Mouse (Mus musculus) large intestine, adult 2 months (tissue): ENCODE data around the gene Skint8. TPM values are rescaled to one million over a fixed set of nuclear protein-coding genes. Genes with fewer than 3 reads are reported as not detected.
"Not testable (repeated sequence)": the region's sequence is repeated elsewhere in the genome, so short reads cannot be mapped to it uniquely, and the experiment has no call there.

Experiments used
- DNase-seq: peaks from one replicate; pipeline ENCODE4 v3.0.0-alpha.2; 2012; ENCODE audit warnings: low read depth, low spot score
- WGBS: fragments of 180-500 bp; shearing (Covaris S2); methylation state at CpG from one replicate; pipeline ENCODE4 v1.1.7; 2018; 5-methylcytosine and 5-hydroxymethylcytosine counted together
- polyA plus RNA-seq: library from polyadenylated mRNA; depleted of rRNA; stranded (reverse); fragments of >200 nt; gene quantifications from 2 replicates; pipeline ENCODE4 v1.2.3, GENCODE M21; 2012; rRNA removed

The Skint8 gene
- polyA plus RNA-seq: not detected in 2 replicates

GRCm38 (mm10) chr4:111919092-111919491 is at the start of gene Skint8:
Skint8 (plus strand) TSS chr4:111919392.
- WGBS: 93% methylated on average over 1 of the region's 1 CpGs
- DNase-seq: no peak

DNA sequence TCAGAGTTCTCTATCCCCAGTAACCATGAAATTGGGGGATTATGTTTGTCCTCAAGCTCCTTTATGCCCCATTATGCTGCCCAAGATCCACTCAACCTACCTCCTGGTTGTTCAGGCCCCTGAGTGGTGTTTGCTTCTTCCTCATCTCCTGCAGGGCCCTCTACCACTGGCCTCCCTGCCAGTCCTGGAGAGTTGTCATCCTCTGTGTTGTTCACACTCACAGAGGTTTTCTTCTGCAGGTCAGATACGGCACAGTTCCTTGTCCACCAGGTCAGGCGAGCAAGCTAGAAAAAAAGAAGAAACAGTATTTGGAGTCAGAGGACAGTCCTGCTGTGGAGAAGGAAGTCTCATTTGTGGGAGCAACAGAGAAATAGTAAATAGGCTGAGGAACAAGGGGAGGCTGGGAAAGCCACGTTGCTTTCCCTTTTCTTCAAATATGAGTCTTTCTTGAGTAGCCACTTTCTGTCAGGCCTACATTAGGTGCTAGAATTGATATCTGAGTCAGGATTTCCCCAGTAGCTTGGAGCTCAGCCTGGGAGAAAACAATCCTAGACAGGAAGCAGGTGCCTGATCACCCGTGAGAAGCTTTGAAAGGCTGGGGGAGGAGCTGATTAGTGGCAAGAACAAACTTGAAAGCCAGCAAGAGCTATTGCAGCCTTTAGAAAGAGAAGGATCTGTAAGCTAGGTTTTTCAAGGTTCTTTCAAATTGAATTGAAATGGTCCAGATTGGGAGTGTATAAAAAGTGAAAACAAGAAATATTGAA is 38.9 kb upstream of the Skint8 start:
- no peak for DNase-seq
- WGBS: 44% methylated on average over 4 of the region's 4 CpGs

- WGBS: 83% methylated on average over 12 of the region's 12 CpGs
- DNase-seq: no peak
Measured at GRCm38 (mm10) chr4:111883543-111883942, 35.6 kb upstream of the Skint8 start.

- WGBS: 6% methylated on average over 7 of the region's 7 CpGs
Measured at GRCm38 (mm10) chr4:111886018-111886417, 33.2 kb upstream of the Skint8 start.

GRCm38 (mm10) chr4:111886607-111887006 is 32.6 kb upstream of the Skint8 start:
- DNase-seq: peak; percentile 52
- WGBS: 10% methylated on average over 4 of the region's 4 CpGs

More at GRCm38 (mm10) chr4:111886018-111886417, 33.2 kb upstream of the Skint8 start:
- DNase-seq: no peak

GRCm38 (mm10) chr4:111892138-111892537 is 27.1 kb upstream of the Skint8 start:
- no peak for DNase-seq

DNA sequence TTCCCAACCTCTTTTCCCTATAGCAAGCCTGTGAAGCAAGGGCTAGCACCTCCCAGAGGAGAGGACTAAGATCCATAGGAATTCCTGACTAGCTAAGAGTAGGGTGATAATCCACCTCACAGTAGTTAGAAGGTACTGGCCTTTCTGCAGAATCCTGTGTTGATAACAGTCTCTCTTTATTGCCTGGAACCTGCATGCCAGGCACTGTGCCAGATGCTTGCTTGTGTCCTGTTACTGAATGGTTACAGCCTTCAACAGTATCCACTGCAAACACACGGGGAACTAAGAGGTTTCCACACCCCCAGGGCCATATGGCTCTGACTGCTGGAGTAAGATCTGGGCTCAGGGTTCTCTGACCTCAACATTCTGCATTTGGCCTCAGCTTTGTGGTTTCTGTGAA is 21.4 kb upstream of the Skint8 start:
- WGBS: 2% methylated on average over 1 of the region's 1 CpGs
- peak; percentile 84 for DNase-seq

- WGBS: 29% methylated on average over 4 of the region's 4 CpGs
- DNase-seq: peak; percentile 55
Measured at GRCm38 (mm10) chr4:111898566-111898965, 20.6 kb upstream of the Skint8 start.

GRCm38 (mm10) chr4:111900491-111900890 is 18.7 kb upstream of the Skint8 start:
- 80% methylated on average over 1 of the region's 1 CpGs for WGBS
- not testable (repeated sequence) for DNase-seq

- 38% methylated on average over 1 of the region's 1 CpGs for WGBS
- DNase-seq: peak; percentile 55
Measured at GRCm38 (mm10) chr4:111901473-111901872, 17.7 kb upstream of the Skint8 start.

DNA sequence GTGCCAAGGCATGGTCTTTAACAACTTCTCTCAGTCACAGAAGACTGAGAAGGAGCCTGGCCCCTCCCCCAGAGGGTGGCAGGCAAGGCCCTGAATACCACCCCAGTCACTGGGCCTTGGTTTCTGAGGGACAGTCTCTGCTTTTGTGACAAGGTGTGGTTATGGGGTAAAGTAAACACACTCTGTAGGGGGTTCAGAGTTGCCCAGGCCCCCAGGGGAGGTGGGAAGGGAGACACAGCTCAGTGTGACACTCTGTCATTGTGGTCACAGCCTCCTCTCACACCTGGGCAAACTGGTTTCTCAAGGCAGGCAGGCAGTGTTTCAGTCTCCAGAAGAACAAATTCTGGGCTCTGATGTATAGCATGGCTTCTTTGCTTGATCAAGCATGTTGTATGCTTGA is 16.4 kb upstream of the Skint8 start, which contains the start of gene Slc5a9:
TSS of gene Slc5a9 (minus strand) at position 144 of the 400 bp plus-strand sequence.
- DNase-seq: no peak

DNA sequence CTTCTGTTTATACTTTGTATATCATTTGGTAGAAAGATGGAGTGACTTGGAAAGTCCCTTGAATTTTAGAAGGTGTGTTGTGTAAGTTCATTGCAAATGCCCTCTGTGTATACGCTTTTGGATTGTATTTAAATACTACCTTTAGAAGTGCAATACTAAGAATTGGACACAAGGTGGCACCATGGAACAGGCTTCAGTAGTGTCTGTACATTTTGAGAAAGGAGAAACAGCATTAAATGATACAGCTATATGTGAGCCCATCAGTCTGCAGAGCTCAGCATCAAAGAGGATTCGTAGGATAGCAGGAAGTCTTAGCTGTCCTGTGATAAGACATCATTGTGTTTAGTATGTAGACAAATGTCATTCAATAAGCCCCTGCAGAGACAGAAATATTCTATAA is 11.3 kb upstream of the Skint8 start:
- DNase-seq: no peak
- 14% methylated on average over 2 of the region's 2 CpGs for WGBS

DNA sequence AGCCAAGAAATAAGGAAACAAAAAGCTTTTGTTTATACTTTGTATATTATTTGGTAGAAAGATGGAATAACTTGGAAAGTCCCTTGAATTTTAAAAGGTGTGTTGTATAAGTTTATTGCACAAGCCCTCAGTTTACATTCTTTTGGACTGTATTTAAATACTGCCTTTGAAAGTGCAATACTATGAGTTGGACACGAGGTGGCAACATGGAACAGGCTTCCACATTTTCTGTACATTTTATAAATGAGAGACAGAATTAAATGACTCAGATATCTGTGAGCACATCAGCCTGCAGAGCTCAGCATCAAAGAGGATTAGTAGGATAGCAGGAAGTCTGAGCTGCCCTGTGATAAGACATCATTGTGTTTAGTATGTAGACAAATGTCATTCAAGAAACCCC is 42.1 kb downstream of the Skint8 start:
- WGBS: 8% methylated on average over 1 of the region's 1 CpGs
- DNase-seq: no peak

DNA sequence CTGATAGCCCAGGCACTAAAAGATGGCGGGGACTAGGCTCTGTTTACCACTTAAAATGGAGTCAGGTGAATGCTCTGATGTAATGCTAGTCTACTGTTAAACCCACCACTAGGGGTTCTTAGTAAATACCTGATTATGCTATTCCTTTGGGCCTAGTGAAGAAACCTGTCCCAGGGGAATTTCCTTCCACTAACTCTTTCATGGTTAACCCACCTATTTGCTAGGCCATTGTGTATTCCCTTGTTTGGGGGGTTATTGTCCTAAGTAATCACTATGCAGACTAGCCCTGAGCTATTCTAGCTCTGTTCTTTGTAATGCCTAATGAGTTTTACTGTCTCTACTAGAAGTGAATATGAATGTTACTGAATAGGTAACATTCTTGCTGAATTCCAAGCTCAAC is 44.0 kb downstream of the Skint8 start:
- 76% methylated on average over 1 of the region's 1 CpGs for WGBS
- not testable (repeated sequence) for DNase-seq

GRCm38 (mm10) chr4:111963669-111964068 is 44.5 kb downstream of the Skint8 start:
- DNase-seq: no peak

DNA sequence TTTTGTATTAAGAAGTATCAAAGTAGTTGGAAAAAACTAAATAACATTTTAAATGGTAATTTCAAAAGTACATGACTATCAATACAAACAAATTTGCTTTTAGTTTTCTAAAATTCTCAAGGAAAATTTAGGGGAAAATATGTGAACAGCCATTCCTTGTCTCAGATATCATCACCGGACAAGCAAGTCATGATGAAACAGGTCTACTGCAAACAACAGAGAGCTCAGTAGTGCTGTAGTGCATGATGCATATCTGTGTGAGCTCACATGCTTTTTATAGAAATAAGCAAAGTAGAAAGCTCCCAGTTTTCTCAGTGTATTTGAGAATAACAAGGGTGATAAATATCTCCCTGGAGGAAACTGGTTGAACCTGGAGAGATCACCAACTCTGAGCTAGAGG is 53.4 kb downstream of the Skint8 start, which contains the start of gene Skint7:
TSS of gene Skint7 (plus strand) at position 301 of the 400 bp plus-strand sequence.
- WGBS: 89% methylated on average over 1 of the region's 1 CpGs
- no peak for DNase-seq

More at GRCm38 (mm10) chr4:111963669-111964068, 44.5 kb downstream of the Skint8 start:
- WGBS: 85% methylated on average over 3 of the region's 3 CpGs

Other genes starting within 250 kb of the Skint8 start
- 2.8 and 3.3 TPM in 2 replicates for gene Spata6, start 199.4 kb upstream of the Skint8 start, polyA plus RNA-seq
- gene Slc5a9, start 16.5 kb upstream of the Skint8 start, polyA plus RNA-seq: 16.0 and 34.4 TPM in 2 replicates
- gene Skint7, start 53.5 kb downstream of the Skint8 start, polyA plus RNA-seq: not detected in 2 replicates
- not detected in 2 replicates for gene Skint1, start 86.9 kb downstream of the Skint8 start, polyA plus RNA-seq
- not detected in 2 replicates for gene Skint4, start 152.6 kb downstream of the Skint8 start, polyA plus RNA-seq